Mouse (Mus musculus) cerebellum, adult 8-10 months (tissue): ENCODE measurements around the gene Abcg1.

Experiments used
- DNase-seq: peaks from one replicate; pipeline ENCODE4 v3.0.0; 2022

Abcg1 gene

GRCm38 (mm10) chr17:31133776-31134175 lies 76.3 kb downstream of the Abcg1 start:
- no peak for DNase-seq

- no peak for DNase-seq
Measured at GRCm38 (mm10) chr17:31134913-31135312, 77.4 kb downstream of the Abcg1 start.

GRCm38 (mm10) chr17:31136291-31136690 lies 78.8 kb downstream of the Abcg1 start:
- no peak for DNase-seq

GRCm38 (mm10) chr17:31136821-31137220 lies 79.3 kb downstream of the Abcg1 start:
- DNase-seq: no peak

GRCm38 (mm10) chr17:31138398-31138797 lies 80.9 kb downstream of the Abcg1 start:
- peak; percentile 79 for DNase-seq

- no peak for DNase-seq
Measured at GRCm38 (mm10) chr17:31142116-31142515, 84.6 kb downstream of the Abcg1 start.

- DNase-seq: no peak
Measured at GRCm38 (mm10) chr17:31144040-31145037, 86.9 kb downstream of the Abcg1 start, which contains the start of gene Tff2. TSS of gene Tff2 (minus strand) at chr17:31144282.

- no peak for DNase-seq
Measured at GRCm38 (mm10) chr17:31145998-31146397, 88.5 kb downstream of the Abcg1 start.

GRCm38 (mm10) chr17:31152512-31152911 lies 95.0 kb downstream of the Abcg1 start:
- DNase-seq: no peak

GRCm38 (mm10) chr17:31152966-31153499 lies 95.6 kb downstream of the Abcg1 start:
- no peak for DNase-seq

- no peak for DNase-seq
Measured at GRCm38 (mm10) chr17:31153785-31154184, 96.3 kb downstream of the Abcg1 start.

- no peak for DNase-seq
Measured at GRCm38 (mm10) chr17:31157921-31158320, 100.4 kb downstream of the Abcg1 start.

- no peak for DNase-seq
Measured at GRCm38 (mm10) chr17:31160291-31160690, 102.8 kb downstream of the Abcg1 start.

- DNase-seq: no peak
Measured at GRCm38 (mm10) chr17:31162607-31163006, 105.1 kb downstream of the Abcg1 start.

GRCm38 (mm10) chr17:31163821-31164220 lies 106.3 kb downstream of the Abcg1 start:
- no peak for DNase-seq

- no peak for DNase-seq
Measured at GRCm38 (mm10) chr17:31165127-31165526, 107.7 kb downstream of the Abcg1 start, which contains the start of gene Tff1. TSS of gene Tff1 (minus strand) at chr17:31165277.
